Mouse (Mus musculus): ENCODE results near the gene Rpl29. TPM values are rescaled to one million over a fixed set of nuclear protein-coding genes. Genes with fewer than 3 reads are reported as not detected.

Gene Rpl29
- 100 to 1,000 TPM; 362 to 383 TPM for total RNA-seq (2023)

DNA sequence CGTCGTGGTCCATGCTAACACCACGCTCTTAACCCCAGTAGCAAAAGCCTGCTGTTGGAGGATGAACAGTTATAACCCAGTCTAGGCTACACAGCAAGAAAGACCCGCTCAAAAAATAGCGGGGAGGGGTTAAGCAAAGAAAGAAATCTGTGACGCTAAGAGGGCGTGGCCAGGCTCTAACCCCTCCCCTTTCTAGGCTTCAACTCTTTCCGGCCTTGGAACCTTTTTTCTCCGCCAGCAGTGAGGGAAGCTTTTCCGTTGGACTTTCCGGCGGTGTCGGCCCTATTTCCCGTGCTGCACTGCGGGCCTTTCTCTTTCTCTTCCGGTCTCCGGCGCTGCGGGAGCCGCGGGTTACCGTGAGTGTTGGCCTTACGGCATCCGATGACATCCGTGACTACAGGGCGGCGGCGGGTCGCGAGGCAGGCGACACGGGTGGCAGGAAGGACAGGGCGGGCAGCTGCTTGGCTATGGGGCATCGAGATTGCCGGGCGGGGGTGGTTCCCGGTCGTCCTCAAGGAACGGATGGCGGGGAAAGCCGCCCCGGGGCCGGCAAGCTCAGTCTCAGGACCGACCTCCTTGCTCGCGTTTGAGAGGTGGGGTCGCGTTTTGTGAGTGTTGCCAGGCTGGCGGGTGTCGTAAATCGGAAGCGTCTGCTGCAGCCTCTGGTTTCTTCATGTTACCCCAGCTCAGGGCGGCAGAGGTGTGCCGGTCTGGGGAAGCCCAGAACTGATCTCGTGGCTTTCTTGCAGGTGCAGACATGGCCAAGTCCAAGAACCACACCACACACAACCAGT, at the start of gene Rpl29:
Gene Rpl29, plus strand, starts transcription at position 234 of the 794 bp plus-strand sequence.

DNA sequence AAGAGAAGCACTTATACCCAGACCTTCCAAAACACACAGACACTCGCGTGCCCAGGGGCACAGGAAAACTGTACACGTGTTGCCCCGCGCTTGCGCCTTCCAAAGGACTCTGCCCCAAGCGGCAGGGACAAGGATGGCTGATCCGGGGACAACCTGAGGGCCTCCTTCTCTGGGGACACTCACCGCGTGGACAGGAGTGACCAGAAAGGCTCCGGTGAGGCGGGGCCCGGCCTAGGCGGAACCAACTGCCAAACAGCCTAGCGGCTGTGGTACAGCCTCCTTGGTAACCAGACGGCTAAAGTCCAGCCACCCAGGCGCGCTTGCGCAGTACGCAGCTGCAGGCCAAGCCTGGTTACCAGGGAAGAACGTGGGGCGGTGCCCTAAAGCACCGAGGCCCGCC, 18.1 kb downstream of the Rpl29 start, which contains the start of the genes Abhd14b and Abhd14a:
Gene Abhd14b, plus strand, starts transcription at position 112 of the 400 bp plus-strand sequence.
Gene Abhd14a, minus strand, starts transcription at position 331 of the 400 bp plus-strand sequence.

DNA sequence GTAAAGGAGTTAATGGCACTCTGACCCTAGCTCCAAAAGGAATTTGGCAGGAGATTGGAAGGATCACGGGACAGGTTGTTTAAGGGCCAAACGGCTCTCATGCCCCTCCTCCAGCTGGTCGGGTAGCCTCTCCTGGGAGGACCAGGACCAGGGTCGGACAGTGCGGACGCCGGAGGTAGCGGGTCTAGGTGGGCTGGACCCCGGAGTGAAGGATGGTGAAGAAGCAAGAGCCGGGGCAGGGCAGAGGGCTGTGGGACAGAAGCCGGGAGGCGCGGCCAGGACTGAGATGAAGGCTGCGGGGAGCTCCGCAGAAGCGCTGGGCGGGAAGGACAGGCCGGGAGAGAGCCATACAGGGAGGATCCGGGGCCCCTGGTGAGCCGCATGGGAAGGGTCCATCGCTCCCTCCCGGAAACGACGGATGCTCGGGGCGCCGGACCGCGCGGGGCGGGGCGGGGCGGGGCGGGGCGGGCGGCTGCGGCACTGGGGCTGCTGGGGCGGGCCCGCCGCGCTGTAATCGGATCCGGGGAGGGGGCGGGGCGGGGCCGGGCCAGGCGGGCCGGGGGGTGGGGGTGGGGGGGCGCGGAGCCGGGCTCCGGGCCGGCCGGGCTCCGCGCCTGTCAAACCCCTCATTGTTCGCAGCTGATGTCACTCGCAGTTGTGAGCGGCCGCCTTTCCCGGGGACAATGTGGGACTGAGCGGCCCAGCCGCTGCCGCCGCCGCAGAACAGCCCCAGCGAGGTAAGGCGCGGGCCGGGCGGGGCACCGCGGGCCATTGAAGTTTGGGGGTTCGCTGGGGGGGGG, 24.2 kb downstream of the Rpl29 start, which contains the start of gene Pcbp4:
Gene Pcbp4, plus strand, starts transcription at position 21 of the 800 bp plus-strand sequence.

DNA sequence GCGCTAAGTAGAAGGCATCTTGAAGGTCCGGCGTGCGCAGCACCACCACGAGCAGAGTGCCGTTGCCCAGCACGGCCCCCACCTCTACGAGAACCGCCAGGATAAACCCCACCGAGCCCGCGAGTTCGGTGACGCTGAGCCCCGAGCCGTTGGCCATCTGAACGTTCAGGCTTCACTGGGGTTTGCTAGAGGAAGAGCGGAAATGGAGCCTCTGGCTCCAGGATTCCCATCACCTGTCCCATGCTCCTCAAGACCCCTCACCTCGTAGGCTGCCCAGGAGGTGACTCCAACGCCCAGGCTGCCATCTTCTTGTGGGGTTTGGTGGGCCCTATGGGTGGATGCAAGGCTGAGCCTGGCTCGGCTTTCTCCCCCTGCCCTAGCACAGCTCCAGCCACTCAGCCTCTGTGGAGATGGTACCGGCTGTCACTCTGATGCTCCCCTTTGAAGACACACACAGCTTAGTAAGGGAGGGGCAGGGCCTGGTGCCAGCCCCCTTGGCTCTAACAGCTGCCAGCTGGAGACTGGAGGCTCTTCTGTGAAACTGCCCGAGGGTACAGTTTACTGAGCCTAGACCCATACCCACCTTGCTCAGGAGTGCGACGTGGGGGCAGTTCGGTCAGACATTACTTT, 36.4 kb downstream of the Rpl29 start, which contains the start of gene Gpr62:
Gene Gpr62, minus strand, starts transcription at position 368 of the 630 bp plus-strand sequence.

DNA sequence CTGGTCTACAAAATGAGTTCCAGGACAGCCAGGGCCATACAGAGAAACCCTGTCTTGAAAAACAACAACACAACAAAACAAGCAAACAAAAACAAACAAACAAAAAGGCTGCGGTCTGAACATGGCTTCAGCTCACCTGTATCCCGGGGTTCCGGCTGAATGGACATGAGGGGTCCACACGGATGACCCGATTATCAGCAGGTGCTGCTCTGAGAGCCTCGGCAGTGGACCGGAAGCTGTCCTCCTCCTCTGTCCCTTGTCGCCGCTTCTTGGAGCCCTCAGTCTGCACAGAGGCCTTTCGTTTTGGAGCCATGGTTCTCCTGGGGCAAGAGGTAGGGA, 46.4 kb downstream of the Rpl29 start, which contains the start of gene Rrp9:
Gene Rrp9, plus strand, starts transcription at position 301 of the 339 bp plus-strand sequence.

DNA sequence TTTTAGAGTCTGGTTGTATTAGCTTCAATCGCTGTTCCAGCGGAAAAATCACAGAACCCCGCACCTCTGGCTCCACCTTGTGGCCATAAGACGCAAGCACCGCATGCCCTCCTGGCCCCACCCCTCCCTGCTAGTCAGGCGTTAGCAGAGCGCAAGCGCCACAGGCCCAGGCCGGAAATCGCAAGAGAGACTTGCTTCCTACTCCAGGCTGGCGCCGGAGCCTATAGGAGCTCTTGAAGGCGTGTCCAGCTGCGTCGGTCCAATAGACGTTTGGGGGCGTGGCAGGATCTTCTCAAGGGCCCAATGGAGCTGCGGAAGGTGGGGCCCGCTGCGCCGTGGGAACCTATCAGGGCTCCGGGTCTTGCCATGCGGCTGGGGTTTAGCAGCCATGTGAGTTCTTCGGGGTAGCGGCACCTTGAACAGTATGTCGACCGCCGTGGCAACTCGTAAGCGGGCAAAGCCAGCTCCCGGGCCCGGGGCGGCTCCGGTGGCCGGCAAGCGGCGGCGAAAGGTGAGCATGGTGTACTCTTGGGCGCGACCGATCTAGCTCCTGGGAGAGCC, 47.8 kb downstream of the Rpl29 start, which contains the start of gene Parp3:
Gene Parp3, minus strand, starts transcription at position 26 of the 561 bp plus-strand sequence.

Other genes with a start within 250 kb of the Rpl29 start
- 100 to 1,000 TPM; 143 to 146 TPM for gene Ppm1m, start 229.7 kb upstream of the Rpl29 start, total RNA-seq (2023)
- gene Twf2, start 226.3 kb upstream of the Rpl29 start, total RNA-seq (2023) = 100 to 1,000 TPM; 168 to 177 TPM
- 10 to 100 TPM; 12.3 to 18.3 TPM for gene Tlr9, start 206.9 kb upstream of the Rpl29 start, total RNA-seq (2023)
- 100 to 1,000 TPM; 184 to 213 TPM for gene Alas1, start 180.8 kb upstream of the Rpl29 start, total RNA-seq (2023)
- gene Poc1a, start 148.4 kb upstream of the Rpl29 start, total RNA-seq (2023) = 10 to 100 TPM; 14.6 to 15.2 TPM
- gene Dusp7, start 60.8 kb upstream of the Rpl29 start, total RNA-seq (2023) = 10 to 100 TPM; 23.1 to 29.5 TPM
- gene Acy1, start 8.9 kb downstream of the Rpl29 start, total RNA-seq (2023) = 1 to 10 TPM; 5.0 to 5.1 TPM
- 1 to 10 TPM; 2.5 TPM for gene Abhd14b, start 18.0 kb downstream of the Rpl29 start, total RNA-seq (2023)
- gene Abhd14a, start 18.2 kb downstream of the Rpl29 start, total RNA-seq (2023) = 1 to 10 TPM; 2.7 to 3.0 TPM
- gene Pcbp4, start 23.8 kb downstream of the Rpl29 start, total RNA-seq (2023) = 1 to 10 TPM in 1 of 2 experiments, under 1 TPM in 1; 0.71 to 1.5 TPM
- not detected for gene Gpr62, start 36.5 kb downstream of the Rpl29 start, total RNA-seq (2023)
- gene Rrp9, start 46.5 kb downstream of the Rpl29 start, total RNA-seq (2023) = 10 to 100 TPM in 1 of 2 experiments, 1 to 10 TPM in 1; 7.8 to 10.9 TPM
- gene Parp3, start 47.5 kb downstream of the Rpl29 start, total RNA-seq (2023) = 10 to 100 TPM; 20.3 to 20.6 TPM
- gene Iqcf1, start 70.5 kb downstream of the Rpl29 start, total RNA-seq (2023) = not detected
- gene Iqcf5, start 85.1 kb downstream of the Rpl29 start, total RNA-seq (2023) = not detected
- gene Iqcf3, start 132.2 kb downstream of the Rpl29 start, total RNA-seq (2023) = not detected
- gene Iqcf4, start 141.5 kb downstream of the Rpl29 start, total RNA-seq (2023) = not detected
- gene Iqcf6, start 197.1 kb downstream of the Rpl29 start, total RNA-seq (2023) = not detected
- gene Grm2, start 226.6 kb downstream of the Rpl29 start, total RNA-seq (2023) = not detected